8 mouse cellular contexts compared by ENCODE assay signal in genomic region chr2:103565732-103566422, GRCm38 (mm10). TPM values are rescaled to one million over a fixed set of nuclear protein-coding genes. Genes with fewer than 3 reads are reported as not detected.
DNase-seq lines count a peak whose midpoint lies in the region; ATAC-seq and TF ChIP-seq lines count a peak whose summit lies in the region.

Abtb2 (plus strand) TSS chr2:103566310.

- peak; percentile 93 for TF ChIP-seq POLR2A in myocyte (IDR thresholded peaks at IDR 0.05; ENCODE audit: insufficient read length, low read depth)

- 0% methylated on average over 34 of the region's 34 CpGs for WGBS in heart, embryonic 13.5 days
- under 1% methylated on average over 34 of the region's 34 CpGs for WGBS in liver, embryonic 11.5 days

- H3K4me3 ChIP-seq in C2C12 (ENCODE audit: insufficient read depth, poor library complexity, severe bottlenecking), result peak within 1 kb of the TSS; percentile 55
- H3K4me3 ChIP-seq in brown adipose tissue, adult 24 weeks (ENCODE audit: insufficient read depth, low read depth, low read length), result peak within 1 kb of the TSS; percentile 68
- H3K4me3 ChIP-seq in heart, embryonic 13.5 days, result peak within 1 kb of the TSS; percentile 78
- H3K4me3 ChIP-seq in liver, embryonic 11.5 days (ENCODE audit: low read depth, low read length), result peak within 1 kb of the TSS; percentile 61
- peak within 1 kb of the TSS; percentile 72 for H3K4me3 ChIP-seq in myocyte

- peak; percentile 95 for DNase-seq in kidney, postnatal 10 days
- peak; percentile 90 for DNase-seq in liver, embryonic 11.5 days (ENCODE audit: low spot score)
- DNase-seq in spleen, postnatal 4 days (ENCODE audit: low spot score in 2 of 2), result peak; percentile 91 to 94

- peak within 1 kb of the TSS; percentile 92 for H3K4me2 ChIP-seq in heart, embryonic 13.5 days
- H3K4me2 ChIP-seq in liver, embryonic 11.5 days, result peak within 1 kb of the TSS; percentile 87
- peak within 1 kb of the TSS; percentile 98 for H3K4me2 ChIP-seq in myocyte (ENCODE audit: low read depth)

- ATAC-seq in erythroid progenitor cell, adult 5-6 weeks (replicated peaks; ENCODE audit: low FRiP score, poor library complexity, severe bottlenecking), result peak; percentile 96
- ATAC-seq in heart, embryonic 13.5 days (ENCODE audit: extremely low read depth, insufficient number of reproducible peaks, low FRiP score, low TSS enrichment), result peak; percentile 92
- peak; percentile 98 for ATAC-seq in liver, embryonic 11.5 days (replicated peaks; ENCODE audit: low FRiP score)

- H3K27me3 ChIP-seq in C2C12 (ENCODE audit: control insufficient read depth, insufficient read depth, insufficient read length) (no peaks in the 10 kb centered on the region), myocyte (ENCODE audit: control insufficient read depth, insufficient read depth, insufficient read length) (peaks cover 7% of the 10 kb centered on the region)
- H3K27me3 ChIP-seq in heart, embryonic 13.5 days (replicated peaks), result peaks cover 25% of the 10 kb centered on the region
- peaks cover 55% of the 10 kb centered on the region for H3K27me3 ChIP-seq in liver, embryonic 11.5 days (replicated peaks; ENCODE audit: control insufficient read depth, insufficient read depth, low read length)

- H3ac ChIP-seq in C2C12 (ENCODE audit: control insufficient read depth, insufficient read length, low read depth) (peak within 1 kb of the TSS; percentile 75), myocyte (ENCODE audit: control insufficient read depth, insufficient read length) (peak within 1 kb of the TSS; percentile 86)

- H3K4me1 ChIP-seq in brown adipose tissue, adult 24 weeks (ENCODE audit: control insufficient read depth, insufficient read depth, insufficient read length, low read length), result peaks cover 9% of the 10 kb centered on the region
- peaks cover 50% of the 10 kb centered on the region for H3K4me1 ChIP-seq in heart, embryonic 13.5 days
- H3K4me1 ChIP-seq in liver, embryonic 11.5 days (replicated peaks; ENCODE audit: control insufficient read depth, insufficient read depth, low read length), result peaks cover 22% of the 10 kb centered on the region

- no peak for TF ChIP-seq CTCF in C2C12 (IDR thresholded peaks at IDR 0.05; ENCODE audit: control insufficient read depth, insufficient read depth, insufficient read length)

- H3K27ac ChIP-seq in brown adipose tissue, adult 24 weeks (replicated peaks; ENCODE audit: low read depth, low read length), result 0 out of 2 replicates have a peak within 1 kb of the TSS, but pooled peaks have one; percentile 36
- H3K27ac ChIP-seq in heart, embryonic 13.5 days (replicated peaks), result peak within 1 kb of the TSS; percentile 94
- peak within 1 kb of the TSS; percentile 50; the same call in 1 of the 2 replicates for H3K27ac ChIP-seq in liver, embryonic 11.5 days (ENCODE audit: low read depth, low read length)

- H3K79me3 ChIP-seq in C2C12 (ENCODE audit: low read depth), result peaks cover 5% of the 10 kb centered on the region

- peak within 1 kb of the TSS; percentile 91 for H3K9ac ChIP-seq in heart, embryonic 13.5 days
- H3K9ac ChIP-seq in liver, embryonic 11.5 days (ENCODE audit: low read depth, low read length), result peak within 1 kb of the TSS; percentile 56

- H3K36me3 ChIP-seq in C2C12 (ENCODE audit: control insufficient read depth, insufficient read depth) (no peaks in the 10 kb centered on the region), myocyte (ENCODE audit: control insufficient read depth, insufficient read depth) (no peaks in the 10 kb centered on the region)
- H3K36me3 ChIP-seq in heart, embryonic 13.5 days, result no peaks in the 10 kb centered on the region
- no peaks in the 10 kb centered on the region for H3K36me3 ChIP-seq in liver, embryonic 11.5 days (ENCODE audit: control insufficient read depth, insufficient read depth, low read length)

- H3K9me3 ChIP-seq in heart, embryonic 13.5 days, result no peaks in the 10 kb centered on the region
- no peaks in the 10 kb centered on the region for H3K9me3 ChIP-seq in liver, embryonic 11.5 days (ENCODE audit: control insufficient read depth, low read length)

- peaks cover 42% of the 10 kb centered on the region for H3K79me2 ChIP-seq in C2C12 (ENCODE audit: control insufficient read depth, insufficient read depth)
- H3K79me2 ChIP-seq in myocyte (ENCODE audit: control insufficient read depth, insufficient read depth), result peaks cover 37% of the 10 kb centered on the region

TF ChIP-seq in C2C12, 6 proteins besides CTCF, POLR2A, EP300 and RAD21:
- TF ChIP-seq MAX (IDR thresholded peaks at IDR 0.05) (no peak), MYOD1 (IDR thresholded peaks at IDR 0.05; ENCODE audit: control insufficient read depth, insufficient read length, low read depth) (no peak), CEBPB (IDR thresholded peaks at IDR 0.05; ENCODE audit: low read depth) (no peak), MYOG (IDR thresholded peaks at IDR 0.05; ENCODE audit: control insufficient read depth, extremely low read depth, insufficient read length) (no peak), FOSL1 (IDR thresholded peaks at IDR 0.05; ENCODE audit: insufficient read depth, low read length, poor library complexity, severe bottlenecking) (no peak), USF1 (IDR thresholded peaks at IDR 0.05; ENCODE audit: low read depth) (no peak)

TF ChIP-seq in myocyte, 11 proteins besides CTCF, POLR2A, EP300 and RAD21:
- peak; percentile 88 for TF ChIP-seq POLR2AphosphoS2 (IDR thresholded peaks at IDR 0.05; ENCODE audit: insufficient read length, low read depth)
- no peak for TF ChIP-seq MYOG (IDR thresholded peaks at IDR 0.05; ENCODE audit: control insufficient read depth in 1 of 3, insufficient read depth in 1 of 3, insufficient read length in 2 of 3, low read depth in 2 of 3)
TF ChIP-seq in myocyte: peak in this region for 1.

RNA-seq across cellular contexts. Expression of gene Abtb2, which starts in this region (rescaled TPM):
- polyA plus RNA-seq in C2C12 (2012; fragmentation: generic; extraction: Trizol) (4.0 TPM), myocyte (2012; fragmentation: generic; extraction: Trizol) (16.1 TPM)
- 1.9 and 2.0 TPM in 2 replicates for polyA plus RNA-seq in brown adipose tissue, adult 24 weeks (2012; ENCODE audit: insufficient read depth, insufficient read length, missing spikeins)
- total RNA-seq in erythroid progenitor cell, adult 5-6 weeks (2015; ENCODE audit: low replicate concordance), result 1.4 and 1.7 TPM in 2 replicates
- total RNA-seq in erythroid progenitor cell, adult 5-6 weeks (2017; ENCODE audit: low replicate concordance), result 1.8 and 2.0 TPM in 2 replicates
- polyA plus RNA-seq in heart, embryonic 13.5 days (2015; fragmentation: Nextera tagmentation; extraction: Ambion mirVana), result 17.4 and 18.4 TPM in 2 replicates
- polyA plus RNA-seq in liver, embryonic 11.5 days (2014; fragmentation: Nextera tagmentation; extraction: Ambion mirVana), result 4.6 and 5.4 TPM in 2 replicates

Comparison
In these comparisons a context has a peak if more than half of its experiments do, and no peak if none do; other contexts are left out.
1. Peak in every context shown above with its lines: DNase-seq, ATAC-seq, H3K4me3 ChIP-seq and H3K27ac ChIP-seq.
2. H3K27ac ChIP-seq: peak in every context shown above with its lines; median percentile 94 in heart, embryonic 13.5 days; 50 in liver, embryonic 11.5 days; 36 in brown adipose tissue, adult 24 weeks.